Mouse (Mus musculus): ENCODE results near the gene Sbno2. TPM values are rescaled to one million over a fixed set of nuclear protein-coding genes. Genes with fewer than 3 reads are reported as not detected.
A peak's percentile ranks its signal among the peaks of the same experiment; 100 is the strongest.

The Sbno2 gene
- total RNA-seq, 2 experiments from 2014 or later, result 19.8 to 21.3 TPM

DNA sequence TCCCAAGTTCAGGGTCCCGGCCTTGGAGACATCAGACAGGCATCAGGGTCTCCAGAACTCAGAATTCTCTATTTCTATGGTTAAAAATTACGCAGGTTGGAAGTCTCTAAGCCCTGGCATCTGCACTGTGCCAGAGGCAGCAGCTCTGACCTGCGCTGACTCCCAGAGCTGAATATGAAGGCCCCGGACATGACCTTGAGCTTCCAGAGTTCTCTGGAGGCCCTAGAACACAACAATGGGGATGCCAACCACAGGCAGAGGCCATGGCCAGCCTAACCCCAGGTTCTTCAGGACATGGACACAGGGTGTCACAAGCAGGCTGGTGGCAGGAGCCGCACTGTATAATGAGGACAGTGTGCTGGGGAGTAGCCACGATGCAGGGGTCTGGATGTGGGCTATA is 11.3 kb downstream of the Sbno2 start:
- DNase-seq (ENCODE audit: low spot score in 2 of 2), result no peak

DNA sequence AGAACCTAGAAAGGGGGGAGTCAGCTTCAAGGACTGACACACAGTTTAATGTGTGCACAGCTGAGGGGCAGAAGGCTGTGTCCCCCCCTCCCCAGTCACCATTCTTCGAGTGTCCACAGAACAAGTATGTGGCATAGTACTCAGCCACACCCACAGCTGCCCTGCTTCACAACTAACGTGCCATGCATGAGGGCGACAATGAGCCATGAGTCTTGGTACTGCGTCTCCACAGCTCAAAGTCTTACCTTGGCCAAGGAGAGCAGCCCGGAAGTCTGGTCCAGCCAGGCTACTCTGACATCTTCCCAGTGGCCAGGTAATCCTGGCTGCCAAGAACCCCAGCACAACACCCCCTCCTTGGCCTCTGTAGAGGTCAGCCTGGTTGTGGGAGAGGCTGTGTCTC is 12.7 kb downstream of the Sbno2 start:
- no peak for DNase-seq (ENCODE audit: low spot score in 2 of 2)

- DNase-seq (ENCODE audit: low spot score in 2 of 2), result no peak
Observed at GRCm38 (mm10) chr10:80091527-80091926, 13.8 kb downstream of the Sbno2 start.

- DNase-seq (ENCODE audit: low spot score in 2 of 2), result no peak
Observed at GRCm38 (mm10) chr10:80089146-80089545, 16.2 kb downstream of the Sbno2 start.

GRCm38 (mm10) chr10:80087483-80087882 is 17.9 kb downstream of the Sbno2 start:
- no peak for DNase-seq (ENCODE audit: low spot score in 2 of 2)

DNA sequence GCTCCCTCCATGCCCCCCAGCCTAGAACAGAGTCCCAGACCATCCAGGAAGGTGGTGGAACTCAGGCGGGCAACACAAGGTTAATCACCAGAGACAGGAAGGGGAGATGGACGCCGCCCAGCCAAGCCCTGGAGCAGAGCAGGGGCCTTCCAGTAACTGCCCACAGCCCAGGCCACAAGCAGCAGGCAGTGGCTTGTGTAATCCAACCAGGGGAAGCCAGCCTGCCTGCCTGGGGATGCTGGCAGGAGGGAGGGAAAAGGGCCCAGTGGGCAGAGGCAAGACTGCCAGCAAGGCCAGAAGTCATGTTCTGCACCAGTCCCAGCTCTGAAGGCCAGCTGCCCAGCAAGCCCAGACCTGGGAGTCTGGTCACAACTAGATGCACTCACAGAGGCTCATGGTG is 18.5 kb downstream of the Sbno2 start:
- no peak for DNase-seq (ENCODE audit: low spot score in 2 of 2)

GRCm38 (mm10) chr10:80084817-80085487 is 20.4 kb downstream of the Sbno2 start:
- peak in 1 of 2 experiments; percentile 21 for DNase-seq (ENCODE audit: low spot score in 2 of 2)

DNA sequence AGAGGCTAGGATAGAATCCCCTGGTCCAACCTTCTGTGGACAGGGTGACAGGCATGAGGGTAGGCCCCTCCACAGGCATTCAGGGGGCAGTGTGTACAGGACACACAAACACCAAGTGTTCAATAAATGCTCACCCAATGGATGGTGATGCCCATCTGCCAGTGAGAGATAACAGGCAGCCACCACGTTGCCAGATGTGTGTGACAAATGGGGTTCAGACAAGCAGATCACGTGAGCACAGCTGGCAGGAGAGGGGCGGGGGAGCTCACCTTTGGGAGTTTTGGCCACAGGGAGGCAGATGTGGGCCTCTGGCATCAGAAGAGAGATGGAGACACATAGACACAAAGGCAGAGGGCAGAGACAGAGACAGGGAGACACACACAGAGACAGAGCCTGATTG is 24.3 kb downstream of the Sbno2 start:
- DNase-seq (ENCODE audit: low spot score in 2 of 2), result no peak

DNA sequence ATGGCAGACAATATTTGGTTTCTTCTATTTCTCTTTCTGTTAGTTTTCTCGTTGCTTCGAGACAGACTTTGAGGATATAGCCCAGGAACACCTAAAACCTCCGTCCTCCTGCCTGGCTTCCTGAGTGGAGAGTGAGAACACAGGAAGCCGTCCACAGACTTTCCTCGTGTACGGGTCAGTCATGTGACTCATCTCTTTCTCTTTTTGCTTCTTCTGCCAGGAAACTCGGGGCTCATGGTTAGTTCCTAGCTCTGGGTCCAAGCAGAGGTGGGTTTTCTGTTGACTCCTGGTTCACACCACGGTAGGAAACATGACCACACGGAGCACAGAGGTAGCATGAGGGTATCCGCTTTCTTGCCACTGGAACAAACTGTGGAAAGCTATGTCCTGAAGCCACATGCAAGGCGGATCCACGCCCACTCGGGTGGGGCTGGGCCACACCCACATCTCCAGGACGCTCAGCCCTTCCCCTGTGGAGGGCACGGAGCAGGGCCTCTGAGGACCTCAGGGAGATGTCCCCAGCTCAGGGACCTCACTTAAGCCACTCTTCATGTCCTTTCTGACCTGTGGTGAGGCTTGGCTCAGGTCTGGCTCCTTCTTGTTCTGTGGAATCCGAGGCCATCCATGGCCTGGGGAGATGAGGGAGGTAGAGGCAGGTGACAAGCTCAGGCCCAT is 24.8 kb downstream of the Sbno2 start:
- no peak for DNase-seq (ENCODE audit: low spot score in 2 of 2)

- no peak for DNase-seq (ENCODE audit: low spot score in 2 of 2)
Observed at GRCm38 (mm10) chr10:80078366-80078765, 27.0 kb downstream of the Sbno2 start.

- DNase-seq (ENCODE audit: low spot score in 2 of 2), result no peak
Observed at GRCm38 (mm10) chr10:80077312-80077711, 28.1 kb downstream of the Sbno2 start.

DNA sequence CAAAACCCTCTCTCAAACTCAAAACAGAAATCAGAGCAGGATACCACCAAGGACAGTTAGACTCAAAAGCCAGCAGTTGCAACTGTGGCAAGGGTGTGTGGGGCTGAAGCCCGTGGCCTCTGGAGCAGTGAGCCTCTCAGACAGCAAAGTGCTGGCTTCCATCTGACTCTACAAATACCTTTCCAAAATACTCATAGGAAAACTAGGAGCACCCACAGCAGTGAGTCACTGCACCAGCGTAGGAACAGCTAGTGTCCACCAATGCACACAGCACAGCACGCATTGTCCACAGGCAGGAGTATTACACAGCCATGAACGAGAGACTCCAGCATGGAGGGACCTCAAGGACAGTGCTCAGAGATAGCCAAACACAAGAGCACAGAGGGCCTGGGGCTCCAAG is 29.0 kb downstream of the Sbno2 start:
- no peak for DNase-seq (ENCODE audit: low spot score in 2 of 2)

GRCm38 (mm10) chr10:80075924-80076323 is 29.4 kb downstream of the Sbno2 start:
- no peak for DNase-seq (ENCODE audit: low spot score in 2 of 2)

- DNase-seq (ENCODE audit: low spot score in 2 of 2), result peak in 1 of 2 experiments; percentile 53
Observed at GRCm38 (mm10) chr10:80074813-80075601, 30.4 kb downstream of the Sbno2 start.

DNA sequence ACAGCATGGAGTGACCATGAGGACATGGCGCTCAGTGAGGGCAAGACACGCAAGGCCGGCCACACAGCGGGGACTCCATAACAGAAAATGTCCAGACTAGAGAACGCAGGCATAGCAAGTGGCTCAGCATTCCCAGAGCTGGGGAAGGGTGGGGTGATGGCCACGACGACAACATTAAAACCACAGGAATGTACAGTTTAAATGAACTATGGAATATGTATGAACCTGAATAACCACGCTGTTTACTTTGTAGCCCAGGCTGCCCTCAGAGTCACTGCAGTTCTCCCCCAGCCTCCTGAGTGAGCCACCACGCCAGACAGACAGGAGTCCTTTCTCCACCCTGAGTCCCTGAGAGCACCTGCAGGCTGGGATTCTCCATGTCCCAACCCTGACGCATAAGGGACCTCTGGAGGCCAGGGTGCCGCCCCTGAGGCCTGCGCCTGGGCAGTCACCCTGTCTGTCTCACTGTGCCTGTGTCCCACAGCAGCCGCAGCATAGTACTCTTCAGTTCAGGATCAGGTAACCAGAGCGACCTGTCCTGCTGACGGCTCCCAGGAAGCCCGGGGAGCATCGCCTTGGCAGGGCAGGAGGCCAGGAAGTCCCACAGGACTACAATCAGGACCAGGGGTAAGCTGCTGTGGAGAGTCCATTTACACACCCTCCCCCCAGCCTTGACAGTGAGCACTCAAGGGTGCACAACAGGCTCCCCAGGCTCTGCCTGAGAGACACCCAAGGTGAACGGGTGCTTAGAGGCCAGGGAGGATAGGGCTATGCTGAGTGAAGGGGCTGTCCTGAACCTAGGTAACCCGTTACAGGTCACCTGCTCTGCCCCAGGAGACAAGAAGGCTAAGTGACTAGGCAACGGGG is 32.5 kb downstream of the Sbno2 start:
- no peak for DNase-seq (ENCODE audit: low spot score in 2 of 2)

GRCm38 (mm10) chr10:80071516-80071900 is 33.9 kb downstream of the Sbno2 start:
- DNase-seq (ENCODE audit: low spot score in 2 of 2), result no peak

DNA sequence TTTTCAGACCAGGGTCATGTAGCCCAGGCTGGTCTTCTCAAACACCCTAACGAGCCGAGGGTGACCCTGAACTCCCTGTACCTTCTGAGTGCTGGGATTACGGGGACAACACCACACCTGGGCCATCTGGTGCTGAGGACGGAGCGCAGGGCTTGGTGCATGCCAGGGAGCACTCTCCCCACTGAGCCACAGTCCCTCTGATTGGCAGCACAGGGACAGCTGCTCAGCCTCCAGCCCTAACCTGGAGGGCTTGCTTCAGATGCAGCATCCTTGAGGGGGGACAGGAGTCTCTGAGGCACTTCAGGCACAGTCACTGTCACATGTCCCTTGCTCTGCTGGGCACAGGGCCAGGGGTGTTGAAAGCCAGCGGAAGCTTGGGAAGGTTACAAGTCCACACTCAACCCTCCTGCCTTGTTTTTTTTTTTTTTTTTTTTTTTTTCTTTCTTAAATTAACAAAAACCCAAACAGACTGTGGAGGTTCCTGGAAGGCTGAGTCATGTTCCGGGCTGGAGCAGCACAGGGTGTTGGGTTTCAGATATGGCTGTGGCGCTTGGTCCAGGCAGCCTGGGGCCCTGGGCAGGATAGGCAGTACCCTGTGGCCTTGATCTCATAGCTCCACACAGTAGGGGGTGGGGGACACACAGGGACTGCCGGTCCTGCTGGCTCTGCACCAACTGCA is 34.4 kb downstream of the Sbno2 start:
- peak in 1 of 2 experiments; percentile 59 for DNase-seq (ENCODE audit: low spot score in 2 of 2)

DNA sequence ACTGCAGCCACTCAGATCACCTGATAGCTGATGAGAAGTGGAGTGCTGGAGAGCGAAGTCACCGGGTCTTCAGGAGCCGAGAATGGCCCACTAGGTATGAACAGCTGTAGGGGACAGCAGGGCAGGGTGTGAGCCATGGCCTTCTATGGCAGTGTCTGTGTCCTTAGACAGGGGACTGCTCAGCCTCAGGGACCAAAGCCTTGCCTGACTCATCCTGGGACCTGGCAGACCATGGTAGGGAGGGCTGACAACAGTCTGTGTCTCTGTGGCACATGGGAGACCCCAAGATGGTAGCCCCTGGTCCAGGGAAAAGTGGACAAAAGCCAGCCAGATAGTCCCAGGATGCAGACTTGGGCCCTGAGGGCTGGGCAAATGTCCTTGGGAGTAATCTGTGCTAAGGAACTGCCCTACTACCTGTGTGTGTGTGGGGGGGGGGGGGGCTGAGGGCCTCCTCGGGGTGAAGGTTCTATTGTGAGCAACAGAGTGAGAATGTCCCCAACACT is 35.4 kb downstream of the Sbno2 start:
- DNase-seq (ENCODE audit: low spot score in 2 of 2), result no peak

DNA sequence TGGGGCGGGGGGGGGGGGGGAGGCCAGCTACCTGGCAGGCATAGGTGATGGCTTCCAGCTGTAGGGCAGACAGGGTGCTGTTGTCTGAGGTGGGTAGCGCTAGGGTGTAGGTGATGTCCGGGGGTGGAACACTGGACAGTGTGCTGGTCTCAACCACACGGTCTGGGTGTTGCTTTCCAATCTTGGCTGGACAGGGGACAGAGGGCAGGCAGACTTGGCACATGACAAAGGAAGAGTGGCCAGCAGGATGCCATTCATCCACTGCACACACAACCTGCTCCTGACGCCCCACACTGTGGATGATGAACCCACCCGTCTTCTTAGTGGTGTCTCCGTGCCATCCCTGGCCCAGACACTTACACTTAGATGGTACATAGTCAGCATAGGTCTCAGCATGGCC is 36.1 kb downstream of the Sbno2 start:
- no peak for DNase-seq (ENCODE audit: low spot score in 2 of 2)

- DNase-seq (ENCODE audit: low spot score in 2 of 2), result no peak
Observed at GRCm38 (mm10) chr10:80063877-80064650, 41.3 kb downstream of the Sbno2 start.

Data from layer of hippocampus, postnatal 14 days (tissue).